Mouse (Mus musculus) liver, adult 2 months (tissue): ENCODE measurements around the gene Mthfs.
"Not testable (repeated sequence)": the region's sequence is repeated elsewhere in the genome, so short reads cannot be mapped to it uniquely, and the experiment has no call there.

Source experiments
- CTCF ChIP-seq: fragments of 200-500 bp; IDR thresholded peaks from 2 replicates; pipeline ENCODE4 v1.5.1; 2011; ENCODE audit warnings: low read depth, low read length, control low read depth
- POLR2A ChIP-seq: fragments of 200-500 bp; IDR thresholded peaks from 2 replicates; pipeline ENCODE4 v1.6.1; 2011; ENCODE audit warnings: low read length, control low read depth; ENCODE audit not compliant: insufficient read depth; ENCODE audit errors: extremely low read depth

DNA sequence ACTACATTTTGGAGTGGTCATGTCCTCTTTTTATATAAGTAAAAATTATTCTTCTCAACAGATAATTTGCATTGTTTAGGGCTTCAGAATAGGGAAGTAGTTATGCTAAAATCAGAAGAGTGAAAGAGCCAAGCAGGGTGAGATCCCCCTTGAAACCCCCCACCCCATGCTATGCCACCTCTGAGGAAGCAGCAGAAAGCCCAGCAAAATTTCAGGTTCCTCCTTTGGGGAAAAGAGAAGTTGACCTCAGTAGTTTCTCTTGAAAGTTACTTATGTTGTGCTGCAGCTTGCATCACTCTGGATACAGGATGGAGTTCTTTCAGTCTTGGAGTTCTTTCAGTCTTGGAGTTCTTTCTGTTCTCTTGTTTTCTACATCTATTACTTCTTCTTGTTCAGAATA lies 15.0 kb upstream of the Mthfs start:
- TF ChIP-seq CTCF, POLR2A: not testable (repeated sequence)
